Mouse (Mus musculus): ENCODE measurements around the gene Adamts10. TPM values are rescaled to one million over a fixed set of nuclear protein-coding genes. Genes with fewer than 3 reads are reported as not detected.

Adamts10 gene
- polyA plus RNA-seq (2012; rRNA removed; ENCODE audit: low replicate concordance): 73.6 and 110 TPM in 2 replicates

GRCm38 (mm10) chr17:33523918-33524755, at the start of gene Adamts10:
Adamts10 (plus strand) TSS chr17:33524204.

DNA sequence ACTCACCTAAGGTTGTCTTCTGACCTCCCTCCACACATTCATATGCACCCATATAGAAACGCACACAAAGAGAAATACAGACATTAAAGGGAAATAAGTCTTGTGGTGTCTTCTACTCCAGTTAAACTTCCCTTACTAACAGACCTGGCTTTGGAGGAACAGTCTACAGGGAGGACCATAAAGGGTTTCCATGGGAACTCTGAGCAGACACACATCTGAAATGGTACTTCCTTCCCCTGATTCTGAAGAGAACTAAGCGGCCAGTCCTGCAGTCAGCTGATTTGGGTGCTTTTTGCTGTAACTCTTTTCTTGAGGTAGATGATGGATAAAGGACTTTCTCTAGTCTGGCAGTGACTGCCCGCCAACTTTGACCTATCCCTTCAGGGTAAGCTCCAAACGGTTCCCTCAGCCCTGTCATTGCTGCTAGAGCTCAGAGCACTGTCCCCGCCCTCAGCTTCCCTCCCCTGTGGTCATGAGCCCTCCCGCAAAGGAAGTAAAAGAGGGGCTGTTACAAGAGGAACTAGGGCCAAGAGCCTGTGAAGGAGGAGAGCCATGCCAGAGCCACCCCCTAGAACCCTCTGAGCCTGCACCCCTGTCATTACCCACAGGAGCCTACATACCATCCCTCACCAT, 31.3 kb downstream of the Adamts10 start, which contains the start of gene Myo1f:
Gene Myo1f, plus strand, starts transcription at position 485 of the 633 bp plus-strand sequence.

Other genes starting within 250 kb of the Adamts10 start
- gene Zfp955b, start 234.7 kb upstream of the Adamts10 start, polyA plus RNA-seq (2012; rRNA removed; ENCODE audit: low replicate concordance): 1.2 and 2.5 TPM in 2 replicates
- 0.70 and 1.8 TPM in 2 replicates for gene Zfp81, start 165.3 kb upstream of the Adamts10 start, polyA plus RNA-seq (2012; rRNA removed; ENCODE audit: low replicate concordance)
- gene Zfp101, start 129.6 kb upstream of the Adamts10 start, polyA plus RNA-seq (2012; rRNA removed; ENCODE audit: low replicate concordance): 0.91 and 2.8 TPM in 2 replicates
- gene Actl9, start 91.3 kb upstream of the Adamts10 start, polyA plus RNA-seq (2012; rRNA removed; ENCODE audit: low replicate concordance): 0.27 and 0.34 TPM in 2 replicates
- gene Myo1f, start 31.5 kb downstream of the Adamts10 start, polyA plus RNA-seq (2012; rRNA removed; ENCODE audit: low replicate concordance): 11.6 and 13.3 TPM in 2 replicates
- 77.8 and 95.4 TPM in 2 replicates for gene Zfp414, start 104.9 kb downstream of the Adamts10 start, polyA plus RNA-seq (2012; rRNA removed; ENCODE audit: low replicate concordance)
- gene Pram1, start 113.9 kb downstream of the Adamts10 start, polyA plus RNA-seq (2012; rRNA removed; ENCODE audit: low replicate concordance): 1.2 and 1.9 TPM in 2 replicates
- gene Hnrnpm, start 162.7 kb downstream of the Adamts10 start, polyA plus RNA-seq (2012; rRNA removed; ENCODE audit: low replicate concordance): 66.1 and 93.3 TPM in 2 replicates
- 123 and 128 TPM in 2 replicates for gene March2, start 194.5 kb downstream of the Adamts10 start, polyA plus RNA-seq (2012; rRNA removed; ENCODE audit: low replicate concordance)
- 393 and 399 TPM in 2 replicates for gene Rab11b, start 236.3 kb downstream of the Adamts10 start, polyA plus RNA-seq (2012; rRNA removed; ENCODE audit: low replicate concordance)